Mouse (Mus musculus): ENCODE measurements at regions not wholly inside any gene's neighbourhood (a gene's known extent, or its start where the extent isn't known, plus 50 kb on each side); places are given as distances from the start of the nearest gene placed in this dataset.

GRCm38 (mm10) chr7:138626061-138626460 lies 219.8 kb upstream of the Ppp2r2d start:
- no peak for TF ChIP-seq CTCF (IDR thresholded peaks at IDR 0.05; ENCODE audit: low read depth, low read length)
- TF ChIP-seq POLR2A (IDR thresholded peaks at IDR 0.05; ENCODE audit: insufficient read depth, low read length), result no peak

All from ES-Bruce4 (cell line).